Mouse (Mus musculus) E14TG2a.4 (cell line): ENCODE results near the gene Polr3c.

Experiments used
- H3K27me3 ChIP-seq: 2 replicates; pipeline ENCODE4 v1.6.1; 2014; ENCODE audit warnings: low read length, control low read depth; ENCODE audit not compliant: insufficient read depth
- H3K36me3 ChIP-seq: 2 replicates; pipeline ENCODE4 v1.6.1; 2014; ENCODE audit warnings: low read length, control low read depth; ENCODE audit not compliant: insufficient read depth
- H3K4me1 ChIP-seq: replicated peaks from 2 replicates; pipeline ENCODE4 v1.6.1; 2014; ENCODE audit warnings: low read depth, low read length, control low read depth
- H3K4me3 ChIP-seq: replicated peaks from 2 replicates; pipeline ENCODE4 v1.5.1; 2014; ENCODE audit warnings: mild to moderate bottlenecking, low read length
- H3K9me3 ChIP-seq: 2 replicates; pipeline ENCODE4 v1.6.1; 2014; ENCODE audit warnings: low read length, control low read depth
- CTCF ChIP-seq: conservative IDR thresholded peaks from 2 replicates; pipeline ENCODE4 v1.5.1; 2014; ENCODE audit warnings: low read length
- NANOG ChIP-seq: IDR thresholded peaks from 2 replicates; pipeline ENCODE4 v1.6.1; 2014; ENCODE audit warnings: borderline replicate concordance, low read length, mixed read lengths
- POU5F1 ChIP-seq: IDR thresholded peaks from 2 replicates; pipeline ENCODE4 v1.6.1; 2014; ENCODE audit warnings: low read length, borderline replicate concordance

The Polr3c gene

DNA sequence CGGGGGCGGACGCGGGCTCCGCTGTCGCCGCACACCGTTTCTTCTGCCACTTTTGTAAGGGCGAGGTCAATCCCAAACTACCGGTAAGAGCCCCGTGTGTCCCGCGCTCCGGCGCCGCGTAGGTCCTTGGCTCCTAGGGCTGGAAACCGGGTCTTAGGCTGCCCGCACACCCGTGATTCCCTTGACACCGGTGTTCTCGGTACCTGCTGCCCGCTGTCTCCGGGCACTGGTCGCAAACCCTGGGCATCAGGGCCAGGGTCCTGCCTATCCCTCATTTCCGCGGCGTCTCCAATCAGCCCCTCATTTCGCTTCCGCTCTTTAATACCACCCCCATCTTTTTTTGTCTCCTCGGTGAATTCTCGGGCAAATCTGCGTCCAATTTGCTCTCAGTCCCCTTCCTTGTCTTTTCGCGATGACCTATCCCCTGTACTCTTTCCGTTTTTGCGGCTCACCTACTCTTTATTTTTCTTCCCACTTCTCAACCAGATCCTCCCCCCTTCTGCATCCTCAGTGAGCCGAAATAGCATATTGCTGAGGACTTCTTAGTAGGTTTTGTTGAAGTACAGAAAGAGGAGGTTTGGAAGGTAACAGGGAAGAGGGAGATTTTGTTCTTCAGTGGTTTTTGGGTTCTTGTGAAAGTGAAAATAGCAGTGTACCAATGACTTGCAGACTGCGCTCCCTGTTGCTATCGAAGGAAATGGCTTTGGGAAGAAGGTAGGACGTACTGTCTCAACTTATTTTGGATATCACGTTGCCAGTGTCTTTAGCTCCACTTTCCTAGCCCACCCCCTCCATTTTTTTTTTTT, 603 bp upstream of the Polr3c start:
- TF ChIP-seq CTCF, result no peak
- TF ChIP-seq NANOG, result no peak
- no peak for TF ChIP-seq POU5F1

DNA sequence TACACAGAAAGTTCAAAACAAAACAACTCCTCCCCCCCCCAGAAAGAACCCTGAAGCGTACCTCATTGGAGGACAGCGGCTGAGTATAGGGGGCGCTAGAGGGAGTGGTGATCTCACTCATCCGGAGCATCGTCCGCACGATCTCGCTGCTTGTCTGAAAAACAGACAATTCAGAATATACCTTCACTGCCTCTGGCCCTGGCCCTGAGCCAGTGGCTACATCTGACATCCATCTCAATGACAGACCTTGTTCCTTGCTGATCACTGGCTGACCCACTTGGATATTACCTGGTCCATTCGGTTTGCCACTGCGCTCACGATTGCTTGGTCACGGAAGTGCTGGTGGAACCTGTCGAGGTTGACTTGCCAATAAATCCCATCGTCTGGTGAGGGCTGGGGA, 8.3 kb downstream of the Polr3c start:
- TF ChIP-seq POU5F1 (no peak), CTCF (peak; percentile 67), NANOG (no peak)
- peaks cover 30% of the 10 kb centered on the region for H3K4me1 ChIP-seq
- peak overlapping the region; percentile 53; the same call in 1 of the 2 replicates for H3K4me3 ChIP-seq
- no peaks in the 10 kb centered on the region for H3K9me3 ChIP-seq
- peaks cover 82% of the 10 kb centered on the region for H3K36me3 ChIP-seq
- no peaks in the 10 kb centered on the region for H3K27me3 ChIP-seq

More for the DNA sequence above, 603 bp upstream of the Polr3c start:
- H3K4me1 ChIP-seq, result peaks cover 49% of the 10 kb centered on the region
- H3K27me3 ChIP-seq, result no peaks in the 10 kb centered on the region
- no peaks in the 10 kb centered on the region for H3K9me3 ChIP-seq
- H3K4me3 ChIP-seq, result peak overlapping the region; percentile 92
- peaks cover 25% of the 10 kb centered on the region for H3K36me3 ChIP-seq

DNA sequence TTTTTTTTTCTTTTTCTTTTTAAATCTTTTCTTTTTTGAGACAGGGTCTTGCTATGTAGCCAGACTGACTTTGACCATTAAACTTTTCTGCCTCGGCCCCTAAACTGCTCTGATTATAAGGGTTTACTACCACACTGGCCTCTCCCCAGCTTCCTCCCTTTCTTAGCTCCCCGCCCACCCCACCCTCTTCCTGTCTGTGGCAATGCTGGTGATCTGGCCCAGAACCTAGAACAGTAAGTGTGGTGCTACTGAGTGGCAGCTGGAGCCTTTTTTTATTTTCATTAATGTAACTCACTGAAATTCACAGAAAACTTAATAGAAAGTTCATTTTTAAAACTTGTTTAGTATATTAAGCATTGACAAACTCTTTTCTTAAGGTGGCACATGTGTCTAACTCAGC, 11.6 kb downstream of the Polr3c start:
- no peaks in the 10 kb centered on the region for H3K27me3 ChIP-seq
- no peaks in the 10 kb centered on the region for H3K9me3 ChIP-seq
- peaks cover 82% of the 10 kb centered on the region for H3K36me3 ChIP-seq
- H3K4me3 ChIP-seq, result no peak overlapping the region
- peaks cover 33% of the 10 kb centered on the region for H3K4me1 ChIP-seq
- TF ChIP-seq NANOG (no peak), POU5F1 (no peak), CTCF (no peak)

DNA sequence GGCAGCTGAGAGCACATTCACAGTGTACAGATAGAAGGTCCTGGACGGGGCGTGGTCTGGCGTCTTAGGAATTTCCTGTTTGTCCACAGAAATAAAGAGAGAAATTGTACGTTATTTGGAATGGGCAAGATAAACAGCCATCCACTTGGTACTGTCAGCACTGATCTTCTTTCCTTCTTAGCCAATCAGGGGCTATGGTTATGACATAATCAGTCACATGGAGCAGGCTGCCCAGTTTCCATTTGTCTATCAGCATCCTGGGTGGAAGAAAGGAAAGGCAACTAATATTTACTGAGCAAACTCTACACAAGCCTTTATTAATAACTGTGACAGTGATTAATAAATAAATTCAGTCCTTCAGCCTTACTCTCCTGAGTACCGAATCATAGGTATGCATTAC, 13.1 kb downstream of the Polr3c start:
- TF ChIP-seq NANOG (no peak), CTCF (no peak), POU5F1 (no peak)
- peaks cover 85% of the 10 kb centered on the region for H3K36me3 ChIP-seq
- no peaks in the 10 kb centered on the region for H3K9me3 ChIP-seq
- peaks cover 24% of the 10 kb centered on the region for H3K4me1 ChIP-seq
- no peak overlapping the region for H3K4me3 ChIP-seq
- H3K27me3 ChIP-seq, result no peaks in the 10 kb centered on the region

DNA sequence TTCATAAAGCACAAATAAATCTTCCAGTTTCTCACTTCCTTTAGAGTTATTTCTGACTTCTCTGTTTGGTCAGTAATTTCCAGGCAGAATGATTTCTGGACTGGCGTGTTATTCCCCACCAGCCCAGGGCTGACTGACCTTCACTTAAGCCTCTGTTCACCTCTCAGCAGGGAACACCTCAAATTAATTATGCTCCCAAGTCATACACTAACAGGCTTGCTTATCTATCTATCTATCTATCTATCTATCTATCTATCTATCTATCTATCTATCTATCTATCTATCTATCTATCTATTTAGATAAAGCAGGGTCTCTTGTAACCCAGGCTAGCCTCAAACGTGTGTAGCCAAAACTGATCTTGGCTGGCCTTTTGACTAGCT, 18.8 kb downstream of the Polr3c start:
- Histone ChIP-seq H3K4me1 (peaks cover 41% of the 10 kb centered on the region), H3K4me3 (peak overlapping the region; percentile 85), H3K27me3 (peaks cover 10% of the 10 kb centered on the region), H3K36me3 (peaks cover 77% of the 10 kb centered on the region), H3K9me3 (no peaks in the 10 kb centered on the region)
- TF ChIP-seq POU5F1, result no peak
- TF ChIP-seq CTCF, result no peak
- TF ChIP-seq NANOG, result no peak

GRCm38 (mm10) chr3:96707903-96708683, 19.3 kb downstream of the Polr3c start, which contains the start of gene Nudt17:
TSS of gene Nudt17 (minus strand) at chr3:96708562.
- H3K27me3 ChIP-seq, result peaks cover 10% of the 10 kb centered on the region
- TF ChIP-seq NANOG (no peak), CTCF (no peak; the same call in 1 of the 2 replicates), POU5F1 (no peak)
- H3K9me3 ChIP-seq, result no peaks in the 10 kb centered on the region
- H3K4me3 ChIP-seq, result peak within 1 kb of the TSS; percentile 85
- peaks cover 47% of the 10 kb centered on the region for H3K4me1 ChIP-seq
- H3K36me3 ChIP-seq, result peaks cover 77% of the 10 kb centered on the region

DNA sequence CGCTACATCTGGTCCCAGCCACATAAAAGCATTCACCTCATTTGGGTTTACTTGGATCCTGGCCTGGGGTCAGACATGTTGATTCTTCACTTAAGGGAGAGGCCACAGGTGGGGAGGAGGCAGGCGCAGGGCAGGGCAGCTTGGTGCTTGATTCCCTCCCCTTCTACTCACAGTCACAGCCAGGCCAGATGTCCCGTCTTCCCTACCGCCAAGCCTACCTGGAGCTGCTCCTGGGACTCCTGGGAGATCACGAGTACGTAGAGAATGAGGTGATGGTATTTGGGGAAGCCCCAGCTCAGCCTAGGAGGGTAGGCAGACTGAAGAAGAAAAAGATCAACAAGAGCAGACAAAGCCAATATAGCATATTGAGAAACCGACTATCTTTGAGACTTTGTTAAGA, 20.4 kb downstream of the Polr3c start:
- TF ChIP-seq CTCF (no peak), POU5F1 (no peak), NANOG (no peak)
- Histone ChIP-seq H3K36me3 (peaks cover 76% of the 10 kb centered on the region), H3K9me3 (no peaks in the 10 kb centered on the region), H3K27me3 (peaks cover 10% of the 10 kb centered on the region), H3K4me1 (peaks cover 57% of the 10 kb centered on the region), H3K4me3 (no peak overlapping the region)

DNA sequence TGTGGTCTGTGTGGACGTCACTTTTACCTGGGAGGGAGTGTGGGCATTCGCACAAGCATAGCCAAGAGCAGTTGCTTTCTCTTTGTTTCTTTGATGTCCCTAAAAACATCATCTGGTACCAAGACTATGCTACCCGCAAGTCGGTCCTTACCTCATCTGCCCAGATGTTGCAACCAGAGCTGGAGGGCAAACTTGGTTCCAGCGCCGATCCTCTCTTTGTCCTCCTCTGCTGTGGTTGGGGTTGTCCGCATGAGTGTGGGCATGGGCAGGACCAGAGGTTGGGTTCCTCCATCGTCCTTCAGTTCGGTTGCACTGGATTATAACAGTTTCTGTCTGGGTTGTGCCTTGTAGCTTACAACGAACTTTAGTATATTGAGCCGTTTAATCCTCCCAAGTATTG, 21.2 kb downstream of the Polr3c start:
- H3K27me3 ChIP-seq, result peaks cover 10% of the 10 kb centered on the region
- H3K4me3 ChIP-seq, result no peak overlapping the region
- H3K4me1 ChIP-seq, result peaks cover 64% of the 10 kb centered on the region
- H3K9me3 ChIP-seq, result no peaks in the 10 kb centered on the region
- peaks cover 76% of the 10 kb centered on the region for H3K36me3 ChIP-seq
- TF ChIP-seq NANOG, result no peak
- TF ChIP-seq CTCF, result no peak
- no peak for TF ChIP-seq POU5F1
